ENCODE assay signal across 16 mouse cellular contexts in genomic region chr5:140384462-140384861, GRCm38 (mm10). TPM values are rescaled to one million over a fixed set of nuclear protein-coding genes. Genes with fewer than 3 reads are reported as not detected.
DNase-seq lines count a peak whose midpoint lies in the region; ATAC-seq and TF ChIP-seq lines count a peak whose summit lies in the region.
"Had no signal": no experiment of that assay in that cellular context is flagged by ENCODE, and none has a peak within 500 bp of the region (broad histone marks: within the 10 kb centered on the region; RNA-seq: fewer than 3 reads in every experiment).

No protein-coding gene starts in this region.

- no peak overlapping the region for H3K9ac ChIP-seq in heart, embryonic 15.5 days
- no peak overlapping the region for H3K9ac ChIP-seq in lung, embryonic 14.5 days
- H3K9ac ChIP-seq in embryonic facial prominence, embryonic 11.5 days (replicated peaks; ENCODE audit: low read length): no peak overlapping the region
- H3K9ac ChIP-seq: liver, embryonic 15.5 days had no signal

- peaks cover 25% of the 10 kb centered on the region for H3K4me1 ChIP-seq in heart, embryonic 15.5 days (replicated peaks)
- peaks cover 2% of the 10 kb centered on the region; the same call in 1 of the 2 replicates for H3K4me1 ChIP-seq in lung, embryonic 14.5 days (ENCODE audit: insufficient read depth)
- peaks cover 3% of the 10 kb centered on the region for H3K4me1 ChIP-seq in embryonic facial prominence, embryonic 11.5 days (ENCODE audit: control insufficient read depth, insufficient read depth, low read length)

- H3K36me3 ChIP-seq in heart, embryonic 15.5 days: no peaks in the 10 kb centered on the region
- no peaks in the 10 kb centered on the region for H3K36me3 ChIP-seq in lung, embryonic 14.5 days (ENCODE audit: insufficient read depth)
- no peaks in the 10 kb centered on the region for H3K36me3 ChIP-seq in embryonic facial prominence, embryonic 11.5 days (replicated peaks; ENCODE audit: control insufficient read depth, insufficient read depth, low read depth, low read length)
- H3K36me3 ChIP-seq: liver, embryonic 15.5 days had no signal

- no peak for ATAC-seq in heart, embryonic 15.5 days (replicated peaks; ENCODE audit: insufficient number of reproducible peaks, insufficient read depth, low FRiP score, low read depth)
- ATAC-seq in lung, embryonic 14.5 days (ENCODE audit: insufficient read depth): no peak
- ATAC-seq in embryonic facial prominence, embryonic 11.5 days (replicated peaks; ENCODE audit: insufficient number of reproducible peaks, low FRiP score, low TSS enrichment, low read depth): no peak
- peak; percentile 38 for ATAC-seq in megakaryocyte-erythroid progenitor cell, adult 5-6 weeks (replicated peaks; ENCODE audit: low FRiP score, low TSS enrichment, poor library complexity, severe bottlenecking)
- ATAC-seq in monocyte, adult 5-6 weeks (replicated peaks; ENCODE audit: insufficient number of reproducible peaks, low FRiP score, low TSS enrichment, poor library complexity, severe bottlenecking): no peak
- ATAC-seq: hindbrain, embryonic 16.5 days had no signal

- intact Hi-C loops in heart, postnatal 36 days (cut with DNase I): no loop called here

- H3K27ac ChIP-seq in heart, embryonic 15.5 days: peak overlapping the region; percentile 76; the same call in 1 of the 2 replicates
- H3K27ac ChIP-seq in lung, embryonic 14.5 days (ENCODE audit: low read depth): peak overlapping the region; percentile 71; the same call in 1 of the 2 replicates
- 0 out of 2 replicates have a peak overlapping the region, but pooled peaks have one; percentile 78 for H3K27ac ChIP-seq in embryonic facial prominence, embryonic 11.5 days (replicated peaks; ENCODE audit: low read depth, low read length)
- H3K27ac ChIP-seq: left cerebral cortex, adult 2 months; liver, embryonic 15.5 days had no signal

- WGBS in heart, embryonic 15.5 days: 89% methylated on average over 1 of the region's 1 CpGs
- 90% methylated on average over 1 of the region's 1 CpGs for WGBS in lung, embryonic 14.5 days
- 91% methylated on average over 1 of the region's 1 CpGs for WGBS in embryonic facial prominence, embryonic 11.5 days

- H3K4me3 ChIP-seq in heart, embryonic 15.5 days: no peak overlapping the region
- H3K4me3 ChIP-seq in lung, embryonic 14.5 days (ENCODE audit: low read depth, low read length): no peak overlapping the region
- no peak overlapping the region for H3K4me3 ChIP-seq in embryonic facial prominence, embryonic 11.5 days (ENCODE audit: low read depth, low read length)
- H3K4me3 ChIP-seq: left cerebral cortex, adult 2 months; liver, embryonic 15.5 days had no signal

- no peaks in the 10 kb centered on the region for H3K27me3 ChIP-seq in heart, embryonic 15.5 days
- no peaks in the 10 kb centered on the region for H3K27me3 ChIP-seq in lung, embryonic 14.5 days (ENCODE audit: insufficient read depth, low read length)
- no peaks in the 10 kb centered on the region for H3K27me3 ChIP-seq in embryonic facial prominence, embryonic 11.5 days (ENCODE audit: control insufficient read depth, insufficient read depth, low read length)
- H3K27me3 ChIP-seq: Patski had no signal

- no peak overlapping the region for H3K4me2 ChIP-seq in heart, embryonic 15.5 days
- H3K4me2 ChIP-seq in lung, embryonic 14.5 days: no peak overlapping the region
- H3K4me2 ChIP-seq in embryonic facial prominence, embryonic 11.5 days (ENCODE audit: low read depth, low read length): no peak overlapping the region
- H3K4me2 ChIP-seq: liver, embryonic 15.5 days had no signal

- DNase-seq in heart, postnatal 36 days: no peak
- DNase-seq in lung, embryonic 14.5 days: no peak
- no peak for DNase-seq in lung, postnatal 10 days
- no peak for DNase-seq in embryonic facial prominence, embryonic 11.5 days (ENCODE audit: low spot score)
- no peak for DNase-seq in thymus, postnatal 0 days (ENCODE audit: low spot score)
- DNase-seq: adrenal gland, postnatal 10 days; cerebellum, postnatal 36 days; right cerebral cortex, postnatal 4 days; thymus, postnatal 36 days had no signal

- TF ChIP-seq CTCF in lung, embryonic 14.5 days (IDR thresholded peaks at IDR 0.05; ENCODE audit: low read depth): no peak

- H3K9me3 ChIP-seq in heart, embryonic 15.5 days (replicated peaks): no peaks in the 10 kb centered on the region
- no peaks in the 10 kb centered on the region for H3K9me3 ChIP-seq in lung, embryonic 14.5 days (ENCODE audit: low read depth, low read length)
- no peaks in the 10 kb centered on the region for H3K9me3 ChIP-seq in embryonic facial prominence, embryonic 11.5 days (replicated peaks; ENCODE audit: control insufficient read depth, low read length)
- H3K9me3 ChIP-seq: liver, embryonic 15.5 days had no signal

RNA-seq across cellular contexts. Expression of gene Snx8, which starts 4.6 kb away (rescaled TPM):
- polyA plus RNA-seq in heart, embryonic 15.5 days (2015; fragmentation: Nextera tagmentation; extraction: Ambion mirVana): 14.8 and 17.5 TPM in 2 replicates
- total RNA-seq in heart, postnatal 36 days (2021): 10 to 100 TPM; 14.0 to 19.6 TPM
- 8.3 and 9.5 TPM in 2 replicates for polyA plus RNA-seq in lung, embryonic 14.5 days (2014; fragmentation: Nextera tagmentation; extraction: Ambion mirVana)
- polyA plus RNA-seq in embryonic facial prominence, embryonic 11.5 days (2014; fragmentation: Nextera tagmentation; extraction: Ambion mirVana): 6.9 and 7.4 TPM in 2 replicates
- total RNA-seq in megakaryocyte-erythroid progenitor cell, adult 5-6 weeks (2014; fragmentation: Nextera tagmentation): 4.3 and 11.1 TPM in 2 replicates
- 6.6 and 8.6 TPM in 2 replicates for total RNA-seq in megakaryocyte-erythroid progenitor cell, adult 5-6 weeks (2017)
- 11.6 to 20.9 TPM (median 12.9 TPM) in 3 replicates for total RNA-seq in monocyte, adult 5-6 weeks (2017)
- 6.3 and 6.5 TPM in 2 replicates for polyA plus RNA-seq in thymus, postnatal 0 days (2015; fragmentation: Nextera tagmentation; extraction: Ambion mirVana)

RNA-seq across cellular contexts. Expression of gene Eif3b, which starts 34.7 kb away (rescaled TPM):
- 68.9 and 97.8 TPM in 2 replicates for polyA plus RNA-seq in heart, embryonic 15.5 days (2015; fragmentation: Nextera tagmentation; extraction: Ambion mirVana)
- total RNA-seq in heart, postnatal 36 days (2021): 10 to 100 TPM; 89.8 to 97.7 TPM
- polyA plus RNA-seq in lung, embryonic 14.5 days (2014; fragmentation: Nextera tagmentation; extraction: Ambion mirVana): 172 and 184 TPM in 2 replicates
- polyA plus RNA-seq in embryonic facial prominence, embryonic 11.5 days (2014; fragmentation: Nextera tagmentation; extraction: Ambion mirVana): 210 and 215 TPM in 2 replicates
- 262 and 301 TPM in 2 replicates for total RNA-seq in megakaryocyte-erythroid progenitor cell, adult 5-6 weeks (2014; fragmentation: Nextera tagmentation)
- total RNA-seq in megakaryocyte-erythroid progenitor cell, adult 5-6 weeks (2017): 239 and 260 TPM in 2 replicates
- 58.0 to 92.8 TPM (median 85.6 TPM) in 3 replicates for total RNA-seq in monocyte, adult 5-6 weeks (2017)
- 99.8 and 114 TPM in 2 replicates for polyA plus RNA-seq in thymus, postnatal 0 days (2015; fragmentation: Nextera tagmentation; extraction: Ambion mirVana)

RNA-seq across cellular contexts. Expression of gene Mrm2, which starts 52.8 kb away (rescaled TPM):
- 13.5 and 15.7 TPM in 2 replicates for polyA plus RNA-seq in heart, embryonic 15.5 days (2015; fragmentation: Nextera tagmentation; extraction: Ambion mirVana)
- 10 to 100 TPM; 10.5 to 11.0 TPM for total RNA-seq in heart, postnatal 36 days (2021)
- polyA plus RNA-seq in lung, embryonic 14.5 days (2014; fragmentation: Nextera tagmentation; extraction: Ambion mirVana): 18.3 and 19.9 TPM in 2 replicates
- polyA plus RNA-seq in embryonic facial prominence, embryonic 11.5 days (2014; fragmentation: Nextera tagmentation; extraction: Ambion mirVana): 21.6 and 23.4 TPM in 2 replicates
- 13.5 and 15.0 TPM in 2 replicates for total RNA-seq in megakaryocyte-erythroid progenitor cell, adult 5-6 weeks (2014; fragmentation: Nextera tagmentation)
- total RNA-seq in megakaryocyte-erythroid progenitor cell, adult 5-6 weeks (2017): 6.0 and 10.0 TPM in 2 replicates
- total RNA-seq in monocyte, adult 5-6 weeks (2017): 0.57 to 3.1 TPM (median 1.9 TPM) in 3 replicates
- polyA plus RNA-seq in thymus, postnatal 0 days (2015; fragmentation: Nextera tagmentation; extraction: Ambion mirVana): 18.2 and 19.4 TPM in 2 replicates
